In genomic region chr6:47595696-47596095, GRCm38 (mm10) we compare ENCODE assay signal across 8 mouse cellular contexts. TPM values are rescaled to one million over a fixed set of nuclear protein-coding genes. Genes with fewer than 3 reads are reported as not detected.
DNase-seq lines count a peak whose midpoint lies in the region; ATAC-seq and TF ChIP-seq lines count a peak whose summit lies in the region.

No protein-coding gene starts in this region.

- no peak for TF ChIP-seq EP300 in lung, postnatal 0 days (IDR thresholded peaks at IDR 0.05)

- H3K27me3 ChIP-seq in heart, embryonic 12.5 days (replicated peaks), result no peaks in the 10 kb centered on the region
- H3K27me3 ChIP-seq in forebrain, postnatal 0 days (ENCODE audit: insufficient read depth, low read length), result no peaks in the 10 kb centered on the region
- H3K27me3 ChIP-seq in lung, postnatal 0 days (replicated peaks; ENCODE audit: insufficient read depth, low read length), result no peaks in the 10 kb centered on the region

- 5% methylated on average over 6 of the region's 6 CpGs for WGBS in heart, embryonic 12.5 days
- 3% methylated on average over 6 of the region's 6 CpGs for WGBS in forebrain, postnatal 0 days
- 3% methylated on average over 6 of the region's 6 CpGs for WGBS in lung, postnatal 0 days

- H3K27ac ChIP-seq in heart, embryonic 12.5 days (ENCODE audit: poor library complexity, severe bottlenecking), result peak overlapping the region; percentile 96
- H3K27ac ChIP-seq in forebrain, postnatal 0 days (ENCODE audit: low read depth, low read length), result peak overlapping the region; percentile 96
- H3K27ac ChIP-seq in lung, postnatal 0 days (ENCODE audit: low read length), result peak overlapping the region; percentile 98

- peak overlapping the region; percentile 94 for H3K9ac ChIP-seq in heart, embryonic 12.5 days
- H3K9ac ChIP-seq in forebrain, postnatal 0 days, result peak overlapping the region; percentile 98
- H3K9ac ChIP-seq in lung, postnatal 0 days (replicated peaks; ENCODE audit: low read depth), result peak overlapping the region; percentile 90

- no peak for DNase-seq in heart, adult 9 months (ENCODE audit: low spot score in 2 of 2)
- peak; percentile 10 for DNase-seq in urinary bladder, postnatal 25 days (ENCODE audit: low spot score)
- no peak for DNase-seq in urinary bladder, postnatal 4 days (ENCODE audit: low spot score in 2 of 2)
- no peak for DNase-seq in forebrain, postnatal 0 days
- no peak for DNase-seq in lung, postnatal 0 days (ENCODE audit: low spot score)

- peak overlapping the region; percentile 80 for H3K4me2 ChIP-seq in heart, embryonic 12.5 days
- peak overlapping the region; percentile 74 for H3K4me2 ChIP-seq in forebrain, postnatal 0 days (ENCODE audit: low read depth)
- H3K4me2 ChIP-seq in lung, postnatal 0 days (replicated peaks; ENCODE audit: low read depth, low read length), result peak overlapping the region; percentile 83

- peak overlapping the region; percentile 86 for H3K4me3 ChIP-seq in heart, embryonic 12.5 days
- peak overlapping the region; percentile 71 for H3K4me3 ChIP-seq in forebrain, postnatal 0 days (ENCODE audit: low read depth, low read length)
- H3K4me3 ChIP-seq in lung, postnatal 0 days (ENCODE audit: low read depth, low read length), result peak overlapping the region; percentile 96

- H3K4me1 ChIP-seq in heart, embryonic 12.5 days (replicated peaks), result no peaks in the 10 kb centered on the region
- peaks cover 8% of the 10 kb centered on the region; the same call in 1 of the 2 replicates for H3K4me1 ChIP-seq in forebrain, postnatal 0 days (ENCODE audit: insufficient read depth)
- no peaks in the 10 kb centered on the region for H3K4me1 ChIP-seq in lung, postnatal 0 days (ENCODE audit: insufficient read depth, low read depth, low read length)

- no peaks in the 10 kb centered on the region for H3K9me3 ChIP-seq in heart, embryonic 12.5 days (replicated peaks)
- no peaks in the 10 kb centered on the region for H3K9me3 ChIP-seq in forebrain, postnatal 0 days (ENCODE audit: low read length)
- H3K9me3 ChIP-seq in lung, postnatal 0 days (ENCODE audit: low read length), result no peaks in the 10 kb centered on the region

- no peak for TF ChIP-seq CTCF in forebrain, postnatal 0 days (IDR thresholded peaks at IDR 0.05; ENCODE audit: low read depth)
- no peak for TF ChIP-seq CTCF in lung, postnatal 0 days (IDR thresholded peaks at IDR 0.05)

- no peak for ATAC-seq in heart, embryonic 12.5 days (ENCODE audit: insufficient number of reproducible peaks, low FRiP score)
- ATAC-seq in forebrain, postnatal 0 days, result no peak
- ATAC-seq in lung, postnatal 0 days, result no peak
- no peak for ATAC-seq in monocyte, adult 5-6 weeks (replicated peaks; ENCODE audit: insufficient number of reproducible peaks, low FRiP score, low TSS enrichment, poor library complexity, severe bottlenecking)
- ATAC-seq in megakaryocyte-erythroid progenitor cell, adult 5-6 weeks (replicated peaks; ENCODE audit: low FRiP score, low TSS enrichment, poor library complexity, severe bottlenecking), result no peak

- no peaks in the 10 kb centered on the region for H3K36me3 ChIP-seq in heart, embryonic 12.5 days
- no peaks in the 10 kb centered on the region for H3K36me3 ChIP-seq in forebrain, postnatal 0 days (ENCODE audit: insufficient read depth)
- no peaks in the 10 kb centered on the region for H3K36me3 ChIP-seq in lung, postnatal 0 days (ENCODE audit: insufficient read depth, low read length)

RNA-seq across cellular contexts. Expression of gene Ezh2, which starts 0.6 kb away (rescaled TPM):
- 69.7 and 70.0 TPM in 2 replicates for polyA plus RNA-seq in heart, embryonic 12.5 days (2016; fragmentation: Nextera tagmentation; extraction: Ambion mirVana)
- 50.0 and 60.1 TPM in 2 replicates for total RNA-seq in forebrain, postnatal 0 days (2014; rRNA removed)
- polyA plus RNA-seq in forebrain, postnatal 0 days (2015; fragmentation: Nextera tagmentation; extraction: Ambion mirVana), result 37.7 and 41.5 TPM in 2 replicates
- polyA plus RNA-seq in lung, postnatal 0 days (2015; fragmentation: Nextera tagmentation; extraction: Ambion mirVana), result 22.5 and 25.3 TPM in 2 replicates
- total RNA-seq in monocyte, adult 5-6 weeks (2017), result 37.1 to 69.1 TPM (median 58.8 TPM) in 3 replicates
- 284 and 385 TPM in 2 replicates for total RNA-seq in megakaryocyte-erythroid progenitor cell, adult 5-6 weeks (2014; fragmentation: Nextera tagmentation)
- 203 and 340 TPM in 2 replicates for total RNA-seq in megakaryocyte-erythroid progenitor cell, adult 5-6 weeks (2017)
